Mouse (Mus musculus) G1E-ER4 (cell line): ENCODE results near the gene Mab21l1. TPM values are rescaled to one million over a fixed set of nuclear protein-coding genes. Genes with fewer than 3 reads are reported as not detected.

Source experiments
- GATA1 ChIP-seq: IDR thresholded peaks from one replicate; pipeline ENCODE4 v1.8.0; 2012; ENCODE audit warnings: low read length, inconsistent platforms
- polyA plus RNA-seq: library from polyadenylated mRNA; stranded (reverse); fragments of >175 nt; gene quantifications from 2 replicates; pipeline ENCODE4 v1.2.3, GENCODE M21; 2012

Mab21l1 gene
- polyA plus RNA-seq, 1 experiment: not detected

DNA sequence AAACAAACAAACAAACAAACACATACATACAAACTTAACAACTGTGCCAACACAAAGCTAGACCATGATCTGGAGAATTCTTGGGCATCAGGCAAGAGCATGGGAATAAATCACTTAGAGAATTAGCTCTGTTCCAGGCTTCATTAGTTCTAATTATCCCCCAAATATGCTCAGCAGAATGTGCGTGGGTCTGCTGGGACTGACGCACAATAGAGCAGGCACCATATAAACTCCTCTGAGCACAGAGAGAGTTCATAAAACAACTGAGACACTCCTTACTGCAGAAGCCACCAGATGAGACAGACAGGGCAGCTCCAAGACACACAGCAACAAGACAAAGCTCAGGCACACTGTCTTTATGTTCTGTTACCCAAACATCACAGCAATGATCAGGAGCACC lies 13.0 kb upstream of the Mab21l1 start:
- TF ChIP-seq GATA1: no peak

DNA sequence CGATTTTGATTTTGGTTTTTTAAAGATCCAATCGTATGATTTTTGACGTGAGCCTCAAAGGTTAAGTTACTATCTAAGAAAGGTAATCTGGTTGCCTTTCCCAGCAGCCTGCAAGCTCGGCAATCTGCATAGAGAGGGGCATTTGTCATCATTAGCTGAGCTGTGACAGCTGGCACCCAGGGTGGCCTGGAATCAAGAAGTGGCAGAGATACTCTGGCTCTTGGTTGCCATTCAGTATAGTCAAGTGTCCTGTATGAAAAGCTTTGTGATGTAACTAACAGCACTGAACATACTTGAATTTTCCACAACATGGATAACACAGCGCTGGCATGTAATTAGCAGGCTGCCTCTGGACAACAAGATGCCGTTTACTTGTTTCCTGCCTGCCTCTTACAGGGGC lies 8.1 kb upstream of the Mab21l1 start:
- no peak for TF ChIP-seq GATA1

DNA sequence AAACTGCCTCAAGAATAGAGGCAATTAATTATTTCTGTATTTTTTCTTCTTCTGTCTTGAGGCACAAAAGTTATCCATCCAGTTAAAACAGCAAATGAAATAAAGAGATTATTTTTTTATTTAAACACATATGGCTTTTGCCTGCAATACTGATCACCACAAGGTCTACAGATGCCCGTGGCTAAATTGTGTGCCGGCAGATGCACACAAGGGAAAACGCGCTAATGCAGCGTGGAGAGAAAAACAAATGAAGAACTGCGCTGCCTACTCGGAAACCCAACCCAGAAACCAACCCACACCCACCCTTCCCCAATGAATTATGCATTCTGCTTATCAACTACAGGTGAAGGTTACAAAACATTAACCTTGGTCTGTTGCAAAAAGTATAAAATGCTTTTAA lies 7.1 kb upstream of the Mab21l1 start:
- no peak for TF ChIP-seq GATA1

DNA sequence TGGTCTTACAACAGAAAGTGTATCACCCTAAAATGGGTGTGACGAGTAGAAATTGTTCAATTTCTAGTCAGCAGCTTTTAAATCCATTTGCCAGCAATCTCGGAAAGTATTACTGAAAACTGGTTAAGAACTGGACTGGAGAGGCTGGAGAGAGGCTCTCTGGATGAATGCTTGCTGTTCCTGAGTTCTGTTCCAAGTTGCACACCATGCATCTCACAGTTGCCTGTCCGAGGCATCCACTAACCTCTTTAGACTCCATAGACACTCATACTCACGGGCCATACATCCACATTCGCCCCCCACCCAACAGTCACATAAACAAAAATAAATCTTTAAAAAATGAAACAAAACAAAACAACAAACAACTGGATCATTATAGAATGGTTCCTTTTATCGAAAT lies 6.6 kb upstream of the Mab21l1 start:
- TF ChIP-seq GATA1: no peak

DNA sequence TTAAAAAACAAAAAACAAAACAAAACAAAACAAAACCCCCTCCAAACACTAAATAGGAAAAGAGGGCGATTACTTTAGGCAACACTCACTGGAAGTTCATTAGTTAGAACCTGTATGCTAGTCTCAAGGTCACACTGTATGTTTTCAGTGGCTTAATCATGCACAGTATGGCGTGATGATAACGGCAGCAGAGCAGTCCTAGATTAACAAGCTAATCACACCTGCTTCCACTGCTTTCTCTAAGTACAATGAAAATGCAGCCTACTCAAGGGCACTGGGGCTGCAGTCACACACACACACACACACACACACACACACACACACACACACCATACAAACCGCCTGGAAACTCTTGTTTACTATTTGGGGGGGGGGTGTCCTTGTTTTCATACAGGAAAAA lies 4.8 kb upstream of the Mab21l1 start:
- TF ChIP-seq GATA1: no peak

DNA sequence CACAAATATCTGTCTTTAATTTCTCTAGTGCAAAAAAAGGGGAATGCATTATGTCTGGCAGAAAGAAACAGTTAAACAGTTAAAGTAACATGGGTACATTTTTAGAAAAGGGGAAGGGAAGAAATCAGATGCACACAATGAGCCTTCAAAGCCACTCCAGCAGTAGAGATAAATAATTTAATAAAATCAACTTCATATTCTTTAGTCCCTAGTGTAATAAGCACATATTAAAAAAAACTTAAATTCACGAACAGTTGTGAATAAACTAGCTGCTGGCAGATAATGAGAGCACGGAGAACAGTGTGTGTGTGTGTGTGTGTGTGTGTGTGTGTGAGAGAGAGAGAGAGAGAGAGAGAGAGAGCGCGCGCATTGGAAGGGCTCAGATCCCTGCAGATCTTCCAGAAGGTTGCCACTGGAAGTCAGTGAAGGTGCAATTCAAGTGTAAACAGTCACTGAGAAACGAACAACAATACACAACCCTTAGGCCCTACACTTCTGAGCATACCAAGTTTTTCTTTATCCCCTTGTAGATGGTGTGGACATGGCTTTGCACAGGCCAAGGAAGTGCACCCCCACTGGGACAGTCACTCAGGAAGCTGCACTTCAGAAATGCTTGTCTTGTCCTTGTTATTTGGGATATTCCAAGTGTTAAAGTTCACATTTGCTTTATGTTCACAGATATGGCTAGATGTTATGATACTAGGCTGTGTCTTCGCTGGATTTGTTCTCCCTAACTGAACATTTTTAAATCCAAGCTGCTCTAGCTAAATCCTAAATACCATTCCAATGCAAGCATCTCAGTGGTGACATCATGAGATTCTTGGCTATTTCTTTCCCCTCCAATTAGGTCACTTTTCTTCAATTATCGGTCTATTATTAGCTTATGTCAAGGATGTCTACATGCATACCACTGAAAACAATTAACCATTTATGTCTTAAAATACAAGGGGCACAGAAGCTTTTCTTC lies 3.3 kb upstream of the Mab21l1 start:
- TF ChIP-seq GATA1: no peak

DNA sequence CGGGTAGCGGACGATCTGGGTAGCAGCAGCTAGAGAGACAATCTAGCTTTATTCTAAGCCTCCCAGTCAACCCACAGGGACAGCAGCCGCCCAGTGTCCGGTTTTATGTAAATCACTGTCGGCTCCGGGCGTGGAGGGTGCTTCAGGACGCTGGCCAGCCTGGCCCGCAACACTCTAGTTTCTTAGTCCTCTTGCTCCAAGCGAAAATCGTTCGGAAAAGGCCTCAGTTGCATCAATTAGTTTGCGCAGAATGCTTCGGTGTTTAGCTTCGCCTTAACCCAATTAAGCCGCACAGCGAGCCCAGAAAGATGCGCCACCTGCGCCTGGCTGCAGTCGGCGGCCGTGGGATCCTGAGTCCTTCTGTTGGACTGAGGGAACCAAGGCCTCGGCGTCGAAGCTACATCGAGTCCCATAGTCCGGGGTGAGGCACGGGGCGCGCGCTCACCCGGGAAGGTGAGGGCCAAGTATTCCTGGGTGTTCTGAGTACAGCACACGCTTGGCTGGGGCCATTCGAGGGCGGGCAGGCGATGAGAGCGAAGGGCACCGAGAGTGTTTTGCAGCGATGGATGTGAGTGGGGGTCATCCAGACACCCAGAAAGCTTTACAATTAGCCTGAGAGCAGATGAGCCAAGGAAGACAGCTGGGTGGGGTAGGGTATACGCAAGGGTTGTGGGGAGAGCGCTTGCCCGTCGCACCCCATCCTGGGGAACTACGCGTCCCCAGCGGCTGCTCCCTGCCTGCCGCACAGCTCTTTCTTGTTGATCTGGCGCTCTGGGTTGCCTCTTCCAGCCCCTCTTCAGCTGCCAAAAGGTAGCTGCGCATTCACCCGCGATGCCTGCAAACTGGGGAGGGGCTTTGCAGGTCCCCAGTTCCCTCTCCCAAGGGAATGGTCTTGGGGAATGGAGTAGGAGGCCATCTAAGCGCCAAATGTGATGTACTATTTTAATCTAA lies 1.9 kb upstream of the Mab21l1 start:
- no peak for TF ChIP-seq GATA1

DNA sequence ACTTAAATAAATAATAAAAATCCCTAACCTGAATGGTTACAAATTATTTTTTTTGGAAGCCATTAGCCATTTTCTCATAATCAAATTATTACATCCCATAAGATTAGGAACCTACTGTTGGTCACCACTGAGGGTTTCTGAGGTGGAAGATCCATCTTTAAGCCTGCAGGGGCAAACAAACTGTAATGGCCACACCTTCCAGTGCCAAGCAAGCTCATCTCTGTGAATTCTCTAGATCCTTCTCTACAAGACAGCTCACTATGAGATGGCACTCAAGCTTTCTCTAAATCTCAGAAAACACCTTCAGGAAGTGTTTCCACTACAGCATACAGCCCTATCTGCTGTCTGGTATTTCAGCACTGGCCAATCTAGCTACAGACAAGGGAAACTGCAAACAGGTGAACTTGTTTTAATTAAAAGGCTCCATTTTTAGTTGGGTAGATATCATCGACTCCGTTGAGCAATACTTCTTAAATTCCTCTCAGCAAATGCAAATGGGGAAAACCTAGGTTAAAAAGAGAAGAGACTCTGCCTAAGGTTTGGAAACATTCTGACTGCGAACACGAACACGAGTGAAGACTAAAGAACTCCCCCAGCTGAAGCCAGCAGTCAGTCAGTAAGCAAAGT lies 768 bp upstream of the Mab21l1 start:
- no peak for TF ChIP-seq GATA1

DNA sequence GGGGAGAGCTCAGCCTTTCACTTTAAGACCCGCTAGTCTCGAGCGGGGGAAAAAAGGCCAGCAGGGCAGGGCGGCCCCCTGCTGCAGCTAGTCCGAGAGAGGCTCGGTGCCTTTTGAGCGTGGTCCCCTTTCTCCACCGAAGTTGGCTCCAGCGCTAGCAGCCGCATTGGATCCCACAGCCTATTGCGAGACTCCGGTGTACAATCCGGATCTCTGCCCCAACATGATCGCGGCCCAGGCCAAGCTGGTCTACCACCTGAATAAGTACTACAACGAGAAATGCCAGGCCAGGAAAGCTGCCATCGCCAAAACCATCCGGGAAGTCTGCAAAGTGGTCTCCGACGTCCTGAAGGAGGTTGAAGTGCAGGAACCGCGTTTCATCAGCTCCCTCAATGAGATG lies 461 bp downstream of the Mab21l1 start:
- no peak for TF ChIP-seq GATA1

DNA sequence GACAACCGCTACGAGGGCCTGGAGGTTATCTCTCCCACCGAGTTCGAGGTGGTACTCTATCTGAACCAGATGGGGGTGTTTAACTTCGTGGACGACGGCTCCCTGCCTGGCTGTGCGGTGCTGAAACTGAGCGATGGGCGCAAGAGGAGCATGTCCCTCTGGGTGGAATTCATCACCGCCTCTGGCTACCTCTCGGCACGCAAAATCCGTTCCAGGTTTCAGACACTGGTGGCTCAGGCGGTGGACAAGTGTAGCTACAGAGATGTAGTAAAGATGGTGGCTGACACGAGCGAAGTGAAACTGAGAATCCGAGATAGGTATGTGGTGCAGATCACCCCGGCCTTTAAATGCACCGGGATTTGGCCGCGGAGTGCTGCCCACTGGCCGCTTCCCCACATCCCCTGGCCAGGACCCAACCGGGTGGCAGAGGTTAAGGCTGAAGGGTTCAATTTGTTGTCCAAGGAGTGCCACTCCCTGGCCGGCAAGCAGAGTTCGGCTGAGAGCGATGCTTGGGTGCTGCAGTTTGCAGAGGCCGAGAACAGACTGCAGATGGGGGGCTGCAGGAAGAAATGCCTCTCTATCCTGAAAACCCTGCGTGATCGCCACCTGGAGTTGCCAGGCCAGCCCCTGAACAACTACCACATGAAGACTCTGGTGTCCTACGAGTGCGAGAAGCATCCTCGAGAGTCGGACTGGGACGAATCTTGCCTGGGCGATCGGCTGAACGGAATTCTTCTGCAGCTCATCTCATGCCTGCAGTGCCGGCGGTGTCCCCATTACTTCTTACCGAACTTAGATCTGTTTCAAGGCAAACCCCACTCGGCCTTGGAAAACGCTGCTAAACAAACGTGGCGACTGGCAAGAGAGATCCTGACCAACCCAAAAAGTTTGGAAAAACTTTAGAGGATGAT lies 1.1 kb downstream of the Mab21l1 start:
- no peak for TF ChIP-seq GATA1

DNA sequence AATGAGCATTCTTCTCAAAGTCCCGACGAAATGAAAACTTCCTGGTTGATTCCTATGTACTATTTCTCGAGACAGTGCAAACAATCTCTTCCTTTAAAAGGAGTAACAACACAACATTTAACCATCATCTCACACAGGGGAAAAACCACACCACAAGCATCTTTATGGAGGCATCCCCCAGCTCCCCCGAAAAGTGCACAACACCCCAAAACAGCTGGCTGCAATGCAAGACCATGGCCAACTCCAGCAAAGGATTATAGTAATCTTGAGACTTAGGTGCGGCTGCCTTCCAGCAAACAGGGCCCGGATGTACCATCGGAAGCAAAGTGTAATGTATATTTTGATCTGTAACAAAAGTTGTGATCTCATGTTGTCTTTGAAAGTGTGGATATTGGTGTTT lies 1.8 kb downstream of the Mab21l1 start:
- no peak for TF ChIP-seq GATA1

DNA sequence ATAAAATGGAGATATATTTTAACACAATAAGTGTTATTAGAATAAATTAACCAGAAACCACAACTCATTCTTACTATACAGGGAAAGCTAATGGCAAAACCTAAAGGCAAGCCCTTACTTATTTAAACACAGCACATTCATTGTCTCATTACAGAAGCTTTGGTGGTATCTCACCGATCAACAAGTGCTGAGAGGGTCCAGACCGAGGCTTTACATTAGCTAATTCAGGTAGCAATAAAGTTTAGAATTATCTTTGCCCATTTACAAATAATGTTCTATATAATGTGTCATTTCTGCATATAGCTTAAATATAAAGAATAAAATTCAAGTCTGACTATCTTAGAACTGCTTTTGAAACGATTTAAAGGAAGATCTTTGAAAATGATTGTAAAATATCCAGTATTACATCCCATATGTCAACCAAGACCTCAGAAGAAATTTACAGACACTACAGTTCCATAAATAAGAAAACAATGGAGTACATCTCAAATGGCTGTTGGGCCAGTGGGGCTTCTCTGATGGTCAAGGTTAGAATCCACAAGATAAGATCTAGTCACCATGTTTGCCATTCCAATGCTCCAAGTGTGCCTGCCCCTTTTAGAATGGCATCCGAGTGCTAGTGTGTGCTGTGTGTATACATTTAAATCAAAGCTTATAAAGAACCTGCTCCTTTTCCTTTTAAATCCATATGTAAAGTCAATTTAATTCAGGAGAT lies 3.1 kb downstream of the Mab21l1 start:
- no peak for TF ChIP-seq GATA1

DNA sequence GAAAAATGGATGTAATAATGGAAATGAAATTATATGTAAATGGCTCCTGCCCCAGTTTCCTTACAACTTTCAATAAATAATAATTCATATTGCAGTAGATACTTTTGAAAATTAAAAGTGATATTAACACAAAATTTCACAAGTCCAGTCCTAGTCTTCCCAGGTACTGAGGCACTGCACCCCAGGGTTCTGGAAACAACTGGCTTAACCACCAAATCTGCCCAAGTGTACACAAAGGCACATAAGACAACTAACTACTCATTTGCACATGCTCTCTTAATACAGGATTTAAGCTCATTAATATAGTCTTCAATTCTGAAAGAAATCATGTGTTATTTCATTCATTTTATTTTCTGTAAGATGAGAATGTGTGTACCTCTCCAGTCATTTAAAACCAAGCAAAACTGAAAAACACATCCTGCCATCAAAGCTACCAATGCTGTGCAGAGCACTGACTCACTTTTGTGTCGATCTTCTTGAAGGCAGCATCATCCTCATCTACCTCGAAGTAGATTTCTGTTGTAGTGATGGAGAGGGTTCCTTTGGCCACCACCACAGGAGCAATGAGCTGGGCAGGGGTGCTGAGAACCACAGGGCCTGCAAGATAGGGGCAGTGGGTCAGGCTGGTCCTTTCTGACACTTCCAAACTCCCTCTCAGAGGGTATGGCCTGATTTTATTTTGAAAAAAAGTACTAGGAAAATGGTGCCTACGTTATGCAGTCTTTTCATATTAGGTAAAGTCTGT lies 3.8 kb downstream of the Mab21l1 start:
- TF ChIP-seq GATA1: no peak
